Mouse (Mus musculus): ENCODE measurements at regions not wholly inside any gene's neighbourhood (a gene's known extent, or its start where the extent isn't known, plus 50 kb on each side); places are given as distances from the start of the nearest gene placed in this dataset.

GRCm38 (mm10) chrX:115543145-115543544, 635.8 kb downstream of the Ube2dnl2 start:
- H3K27me3 ChIP-seq (ENCODE audit: insufficient read depth, low read length) = no peaks in the 10 kb centered on the region
- WGBS = 59% methylated on average over 2 of the region's 2 CpGs
- DNase-seq (ENCODE audit: low spot score) (no peak), ATAC-seq (no peak)
- no peaks in the 10 kb centered on the region for H3K9me3 ChIP-seq (ENCODE audit: low read length)
- H3K4me3 ChIP-seq (ENCODE audit: low read length) = no peak overlapping the region
- no peak for TF ChIP-seq CTCF (IDR thresholded peaks at IDR 0.05; ENCODE audit: low read depth)
- H3K4me2 ChIP-seq (ENCODE audit: low read depth, low read length) = no peak overlapping the region
- H3K4me1 ChIP-seq (ENCODE audit: insufficient read depth, low read length) = no peaks in the 10 kb centered on the region
- no peak overlapping the region for H3K9ac ChIP-seq (replicated peaks; ENCODE audit: low read length)
- no peaks in the 10 kb centered on the region for H3K36me3 ChIP-seq (ENCODE audit: insufficient read depth, low read length)
- H3K27ac ChIP-seq = no peak overlapping the region

- no peak for TF ChIP-seq CTCF (IDR thresholded peaks at IDR 0.05; ENCODE audit: low read depth)
- Histone ChIP-seq H3K9ac (replicated peaks; ENCODE audit: low read length) (no peak overlapping the region), H3K4me3 (ENCODE audit: low read length) (no peak overlapping the region), H3K36me3 (ENCODE audit: insufficient read depth, low read length) (no peaks in the 10 kb centered on the region), H3K27me3 (ENCODE audit: insufficient read depth, low read length) (no peaks in the 10 kb centered on the region), H3K9me3 (ENCODE audit: low read length) (no peaks in the 10 kb centered on the region), H3K4me2 (ENCODE audit: low read depth, low read length) (no peak overlapping the region), H3K27ac (no peak overlapping the region), H3K4me1 (ENCODE audit: insufficient read depth, low read length) (no peaks in the 10 kb centered on the region)
- DNase-seq (ENCODE audit: low spot score) = peak; percentile 36
- 73% methylated on average over 15 of the region's 15 CpGs for WGBS
- ATAC-seq = peak; percentile 67
Measured at GRCm38 (mm10) chrX:115586111-115586865, 678.9 kb downstream of the Ube2dnl2 start.
